8 mouse cellular contexts compared by ENCODE assay signal in the genomic region with DNA sequence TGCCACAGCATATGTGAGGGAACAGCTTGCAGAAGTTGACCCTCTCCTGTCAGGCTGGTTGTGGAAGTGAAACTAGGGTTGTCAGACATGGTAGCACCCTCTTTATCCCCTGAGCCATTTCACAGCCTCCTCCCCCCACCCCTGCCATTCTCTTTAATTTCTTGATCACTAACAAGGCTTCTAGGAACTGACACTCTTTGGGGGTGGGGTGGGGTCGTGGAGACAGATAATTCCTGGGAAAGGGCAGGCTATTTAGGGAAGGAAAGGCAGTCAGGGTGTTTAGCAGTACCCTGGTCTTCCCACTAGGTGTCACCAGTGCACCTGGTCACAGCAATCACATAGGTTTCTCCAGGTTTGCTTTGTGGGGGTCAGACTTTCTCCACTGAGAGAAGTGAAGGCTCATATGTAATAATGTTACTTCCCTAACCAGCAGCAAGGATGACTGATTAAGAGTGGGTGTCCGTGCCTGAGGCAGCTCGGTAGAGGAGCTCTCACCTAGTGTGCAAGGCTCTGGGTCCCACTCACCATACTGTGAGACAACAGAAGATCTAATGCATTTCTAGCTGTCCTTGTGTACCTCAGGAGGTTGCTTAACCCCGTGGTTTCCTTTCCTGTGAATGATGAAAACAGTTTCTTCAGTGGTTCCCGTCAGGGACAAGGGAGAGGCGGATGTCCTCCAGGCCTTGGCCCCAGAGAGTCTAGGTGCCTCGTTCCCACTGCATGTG. TPM values are rescaled to one million over a fixed set of nuclear protein-coding genes. Genes with fewer than 3 reads are reported as not detected.
DNase-seq lines count a peak whose midpoint lies in the region; ATAC-seq and TF ChIP-seq lines count a peak whose summit lies in the region.

No protein-coding gene starts in this region.

- peak overlapping the region; percentile 32 for H3K4me2 ChIP-seq in liver, embryonic 15.5 days

- H3K36me3 ChIP-seq in ES-E14 (ENCODE audit: control insufficient read depth, insufficient read depth, low read length, poor library complexity, severe bottlenecking), result no peaks in the 10 kb centered on the region
- no peaks in the 10 kb centered on the region for H3K36me3 ChIP-seq in liver, embryonic 15.5 days (replicated peaks)

- DNase-seq in 416B (ENCODE audit: low read depth), result peak; percentile 95
- peak; percentile 50 for DNase-seq in ES-E14 (ENCODE audit: low read depth, low spot score)
- peak; percentile 49 to 67 for DNase-seq in cerebellum, adult 18-20 months
- peak; percentile 50 to 67 for DNase-seq in frontal cortex, postnatal 25 days (ENCODE audit: low spot score in 2 of 2)
- peak; percentile 76 for DNase-seq in kidney, postnatal 10 days
- peak; percentile 55 for DNase-seq in ovary, postnatal 14 days (ENCODE audit: low spot score)
- peak; percentile 24 to 33 for DNase-seq in thymus, postnatal 36 days

- H3K9me3 ChIP-seq in ES-E14 (ENCODE audit: control insufficient read depth, insufficient read depth, low read depth, low read length), result no peaks in the 10 kb centered on the region
- no peaks in the 10 kb centered on the region for H3K9me3 ChIP-seq in liver, embryonic 15.5 days (replicated peaks)

- no peaks in the 10 kb centered on the region; a peak in 2 of 4 replicates for H3K4me1 ChIP-seq in ES-E14 (ENCODE audit: control insufficient read depth in 2 of 2, insufficient read depth in 2 of 2, low read length in 2 of 2, poor library complexity in 1 of 2)
- peaks cover 49% of the 10 kb centered on the region for H3K4me1 ChIP-seq in liver, embryonic 15.5 days (replicated peaks)

- ATAC-seq in liver, embryonic 15.5 days (ENCODE audit: insufficient read depth), result peak; percentile 16

- no peaks in the 10 kb centered on the region for H3K27me3 ChIP-seq in liver, embryonic 15.5 days

- 12% methylated on average over 7 of the region's 7 CpGs for WGBS in liver, embryonic 15.5 days (ENCODE audit: insufficient replicate concordance)

- H3K27ac ChIP-seq in ES-E14 (ENCODE audit: insufficient read depth, low read depth, low read length, poor library complexity, severe bottlenecking), result no peak overlapping the region
- H3K27ac ChIP-seq in liver, embryonic 15.5 days (replicated peaks), result peak overlapping the region; percentile 78

- no peak overlapping the region for H3K9ac ChIP-seq in ES-E14 (ENCODE audit: insufficient read depth, low read depth, low read length, poor library complexity, severe bottlenecking)
- H3K9ac ChIP-seq in liver, embryonic 15.5 days, result peak overlapping the region; percentile 4; the same call in 1 of the 2 replicates

- in situ Hi-C loops in ES-E14 (cut with MboI; ENCODE audit: low sequenced_read_pairs in 2 of 2, unreplicated experiment in 2 of 2), result no loop called here

- H3K4me3 ChIP-seq in ES-E14 (ENCODE audit: insufficient read depth in 1 of 2, low read depth in 1 of 2, low read length in 2 of 2, poor library complexity in 1 of 2, severe bottlenecking in 1 of 2), result no peak overlapping the region
- no peak overlapping the region for H3K4me3 ChIP-seq in liver, embryonic 15.5 days (replicated peaks)

TF ChIP-seq in ES-E14, 5 proteins besides CTCF, POLR2A, EP300 and RAD21:
- no peak for TF ChIP-seq ZNF384 (IDR thresholded peaks at IDR 0.05; ENCODE audit: low read depth, low read length)
- TF ChIP-seq CHD2 (IDR thresholded peaks at IDR 0.05; ENCODE audit: low read depth, low read length), result no peak
- peak; percentile 78 for TF ChIP-seq ZC3H11A (IDR thresholded peaks at IDR 0.05; ENCODE audit: borderline replicate concordance, low read depth, low read length)

RNA-seq across cellular contexts. Expression of a gene that starts 12.9 kb away (rescaled TPM):
- total RNA-seq in ES-E14 (2012; rRNA removed), result 0.31 TPM in 1 of 2 replicates, not detected in the other
- polyA plus RNA-seq in liver, embryonic 15.5 days (2015; fragmentation: Nextera tagmentation; extraction: Ambion mirVana), result 46.6 and 47.6 TPM in 2 replicates

RNA-seq across cellular contexts. Expression of a gene that starts 48.0 kb away (rescaled TPM):
- total RNA-seq in ES-E14 (2012; rRNA removed), result 0.09 TPM in 1 of 2 replicates, not detected in the other
- 1.4 and 1.5 TPM in 2 replicates for polyA plus RNA-seq in liver, embryonic 15.5 days (2015; fragmentation: Nextera tagmentation; extraction: Ambion mirVana)

RNA-seq across cellular contexts. Expression of a gene that starts 51.3 kb away (rescaled TPM):
- total RNA-seq in ES-E14 (2012; rRNA removed), result not detected in 2 replicates
- polyA plus RNA-seq in liver, embryonic 15.5 days (2015; fragmentation: Nextera tagmentation; extraction: Ambion mirVana), result not detected in 2 replicates

Comparison
In these comparisons a context has a peak if more than half of its experiments do, and no peak if none do; other contexts are left out.
1. DNase-seq: peak in every context shown above with its lines; median percentile 95 in 416B; 76 in kidney, postnatal 10 days; 58 in frontal cortex, postnatal 25 days; 58 in cerebellum, adult 18-20 months; 55 in ovary, postnatal 14 days; 50 in ES-E14; 28 in thymus, postnatal 36 days.